Mouse (Mus musculus) thymus, postnatal 10 days (tissue): ENCODE measurements around the gene Tmem179.
A peak's percentile ranks its signal among the peaks of the same experiment; 100 is the strongest.

ENCODE experiments used
- DNase-seq, 2 experiments: peaks; one replicate each; pipeline ENCODE4 v3.0.0; 2021; ENCODE audit warnings: low spot score in 2 of 2

Tmem179 gene

DNA sequence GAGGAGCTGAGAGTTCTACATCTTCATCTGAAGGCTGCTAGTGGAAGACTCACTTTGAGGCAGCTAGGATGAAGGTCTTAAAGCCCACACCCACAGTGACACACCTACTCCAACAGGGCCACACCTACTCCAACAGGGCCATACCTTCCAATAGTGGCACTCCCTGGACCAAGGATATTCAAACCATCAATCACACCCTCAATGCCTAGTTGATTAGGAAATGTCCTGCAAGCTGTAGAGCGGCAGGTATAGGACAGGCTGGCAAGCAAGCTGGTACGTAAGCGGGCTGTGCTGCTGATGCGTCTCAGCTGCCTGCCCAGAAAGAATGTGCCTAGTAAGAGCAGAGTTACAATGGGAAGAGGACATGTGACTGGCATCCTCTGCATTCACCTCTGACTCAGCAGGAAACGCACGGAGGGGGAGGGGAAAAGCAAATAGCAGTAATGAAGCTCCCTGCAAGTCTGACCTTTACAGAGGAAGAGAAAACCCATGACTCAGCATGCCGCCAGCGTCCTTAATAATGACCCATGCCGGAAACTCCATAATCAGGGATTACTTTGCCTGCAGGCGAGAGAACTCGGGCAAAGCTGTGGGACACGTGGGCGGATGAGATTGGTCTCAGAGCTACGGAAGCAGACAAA, at the start of gene Tmem179:
Gene Tmem179, minus strand, starts transcription at position 51 of the 641 bp plus-strand sequence.
- DNase-seq: no peak

- no peak for DNase-seq
Observed at GRCm38 (mm10) chr12:112563011-112563410, 46.5 kb upstream of the Tmem179 start.

- DNase-seq: no peak
Observed at GRCm38 (mm10) chr12:112562462-112562861, 45.9 kb upstream of the Tmem179 start.

DNA sequence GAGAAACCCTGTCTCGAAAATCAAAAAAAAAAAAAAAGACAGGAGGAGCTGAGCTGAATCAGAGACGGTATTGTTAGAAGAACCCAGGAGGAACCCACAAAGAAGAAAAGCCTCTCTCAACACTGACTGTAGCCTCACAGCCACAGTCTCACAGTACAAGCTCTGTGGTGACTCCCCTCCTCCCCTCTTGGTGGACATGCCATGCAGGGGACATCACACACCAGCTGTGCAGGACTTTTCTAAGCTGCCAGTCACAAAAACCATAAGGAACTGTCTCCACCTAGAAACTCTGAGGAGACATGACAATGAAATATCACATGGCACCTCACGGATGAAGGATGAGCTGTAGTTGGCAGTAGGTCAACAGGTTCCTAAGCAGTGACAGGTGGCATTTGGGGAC, 44.6 kb upstream of the Tmem179 start:
- DNase-seq: no peak

- peak in 1 of 2 experiments; percentile 39 for DNase-seq
Observed at GRCm38 (mm10) chr12:112560176-112560797, 43.7 kb upstream of the Tmem179 start.

DNA sequence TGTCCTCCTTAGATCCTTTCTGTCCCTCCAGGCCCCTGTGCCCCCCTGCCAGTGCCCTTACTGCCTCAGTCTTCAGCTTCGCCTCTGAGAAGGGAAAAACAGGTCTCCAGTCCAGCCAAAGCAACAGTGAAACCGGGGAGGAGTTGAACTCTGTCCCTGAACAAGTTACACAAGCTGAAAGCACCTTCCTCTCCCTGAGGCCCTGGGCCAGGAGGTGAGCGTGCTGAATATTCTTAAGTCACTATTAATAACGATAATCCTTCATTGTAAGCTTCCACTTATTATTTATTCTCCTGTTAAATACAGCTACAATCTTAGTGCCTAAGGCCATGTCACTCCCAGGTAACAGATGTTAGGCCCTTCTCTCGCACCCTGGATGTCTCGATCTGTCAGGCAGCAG, 43.1 kb upstream of the Tmem179 start:
- no peak for DNase-seq

- DNase-seq: no peak
Observed at GRCm38 (mm10) chr12:112559231-112559630, 42.7 kb upstream of the Tmem179 start.

DNA sequence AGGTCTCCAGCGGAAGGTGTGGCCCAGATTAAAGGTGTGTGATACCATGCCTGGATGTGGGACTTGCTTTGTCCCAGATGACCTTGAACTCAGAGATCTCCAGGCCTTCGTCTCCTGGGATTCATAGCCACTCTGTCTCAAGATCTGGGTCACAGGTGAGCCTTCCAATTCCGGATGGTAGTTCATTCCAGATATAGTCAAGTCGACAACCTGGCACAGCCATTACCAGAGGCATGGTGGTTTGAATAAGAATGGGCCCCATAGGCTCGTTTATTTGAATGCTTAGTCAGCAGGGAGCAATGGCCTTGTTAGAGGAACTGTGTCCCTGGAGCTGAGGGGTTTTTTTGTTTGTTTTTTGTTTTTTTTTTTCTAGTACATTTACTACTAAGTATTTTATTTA, 40.7 kb upstream of the Tmem179 start:
- DNase-seq: no peak

DNA sequence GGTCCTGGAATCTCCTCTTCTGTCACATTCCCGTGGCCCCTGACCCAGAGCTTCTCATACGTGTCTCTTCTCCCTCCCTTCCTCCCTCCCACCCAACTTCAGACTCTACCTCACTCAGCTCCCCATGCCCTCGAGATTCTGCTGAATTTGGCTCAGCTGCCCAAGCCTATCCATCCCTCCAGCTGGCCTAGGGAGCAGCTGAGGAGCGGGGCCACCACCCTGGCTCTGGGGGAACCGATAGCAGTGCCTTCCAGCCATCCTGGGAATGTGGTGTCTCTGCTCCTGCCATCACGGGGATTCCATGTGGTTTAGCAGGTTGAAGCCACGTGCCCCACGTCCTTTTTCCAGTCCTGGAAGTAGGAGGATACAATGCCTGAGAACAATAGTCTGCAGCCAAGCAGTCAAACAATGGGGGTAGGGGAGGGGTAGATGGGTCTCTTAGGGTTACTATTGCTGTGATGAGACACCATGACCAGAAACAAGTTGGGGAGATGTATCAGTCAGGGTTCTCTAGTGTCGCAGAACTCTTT, 40.0 kb upstream of the Tmem179 start:
- DNase-seq: no peak

DNA sequence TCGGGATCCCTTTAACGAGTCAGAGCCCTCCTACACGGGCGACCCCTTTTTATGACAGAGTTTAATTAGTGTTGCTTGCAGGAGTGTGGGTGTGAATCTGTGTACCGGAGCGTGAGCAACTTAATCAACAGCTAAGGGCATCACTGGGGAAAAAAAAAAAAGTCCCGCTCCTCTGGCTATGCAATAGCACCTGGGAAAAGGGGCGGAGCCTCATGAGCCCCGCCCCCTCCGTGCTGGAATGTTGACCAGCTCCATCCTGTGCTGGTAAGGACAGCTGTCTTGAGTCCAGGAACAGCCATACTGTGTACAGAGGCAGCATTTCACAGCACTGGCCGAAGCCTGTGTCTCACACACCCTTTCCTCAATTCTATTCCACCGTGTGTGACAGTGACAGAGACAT, 38.4 kb upstream of the Tmem179 start:
- no peak for DNase-seq

DNA sequence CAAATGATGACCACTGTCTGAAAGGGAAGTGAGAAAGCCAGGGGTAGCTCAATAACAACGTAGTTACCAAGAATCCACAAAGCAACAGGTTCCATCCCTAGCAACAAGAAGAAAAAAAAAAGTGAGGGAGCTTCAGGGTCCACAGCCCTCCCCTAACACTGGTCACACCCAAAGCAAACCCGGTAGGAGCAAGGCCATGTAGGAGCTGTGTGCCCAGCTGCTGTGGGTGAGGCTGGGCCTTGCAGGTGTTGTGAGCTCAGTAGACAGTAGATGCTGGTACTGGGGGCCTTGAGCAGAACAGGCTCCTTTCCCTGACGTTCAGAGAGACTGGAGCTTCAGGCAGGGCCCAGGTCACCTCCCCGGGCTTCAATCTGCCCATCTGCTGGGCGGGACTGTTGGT, 36.0 kb upstream of the Tmem179 start:
- DNase-seq: no peak

DNA sequence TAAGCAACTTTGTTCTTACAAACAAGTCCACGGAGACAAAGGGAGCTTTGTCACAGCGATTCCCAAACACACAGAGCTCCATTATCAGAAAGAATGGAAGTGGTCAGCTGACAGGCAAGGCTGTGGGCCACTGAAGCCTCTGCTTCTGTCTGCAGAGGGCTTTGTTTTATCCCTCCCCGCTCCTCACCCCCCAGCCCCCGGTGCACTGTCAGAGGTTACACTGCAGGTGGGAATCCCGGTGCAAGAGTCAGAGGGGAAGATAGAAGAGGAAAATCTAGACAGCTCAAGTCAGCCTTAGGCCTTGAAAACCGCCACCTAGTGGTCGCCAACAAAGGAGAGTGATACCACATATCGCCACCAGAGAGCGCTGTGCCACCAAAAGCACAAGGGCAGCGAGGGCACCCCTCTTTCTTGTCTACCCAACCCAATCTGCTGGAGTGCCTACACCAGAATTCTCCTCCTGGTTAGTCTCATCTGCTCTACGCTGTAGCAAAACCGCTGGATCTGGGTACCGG, 35.4 kb upstream of the Tmem179 start:
- peak; percentile 69 to 86 for DNase-seq

DNA sequence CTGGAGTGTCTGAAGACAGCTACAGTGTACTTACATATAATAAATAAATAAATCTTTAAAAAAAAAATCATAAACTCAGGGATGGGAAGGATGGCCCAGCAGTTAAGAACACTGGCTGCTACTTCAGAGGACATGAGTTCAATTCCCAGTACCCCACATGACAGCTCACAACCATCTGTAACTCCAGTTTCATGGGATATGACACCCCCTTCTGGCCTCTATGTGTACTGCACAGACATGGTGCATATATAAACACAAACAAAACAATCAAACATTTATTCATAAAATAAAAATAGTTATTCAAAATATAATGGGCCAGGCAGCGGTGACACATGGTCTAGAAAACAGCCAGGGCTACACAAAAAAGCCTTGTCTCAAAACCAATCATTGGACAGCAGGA, 32.7 kb upstream of the Tmem179 start:
- no peak for DNase-seq

DNA sequence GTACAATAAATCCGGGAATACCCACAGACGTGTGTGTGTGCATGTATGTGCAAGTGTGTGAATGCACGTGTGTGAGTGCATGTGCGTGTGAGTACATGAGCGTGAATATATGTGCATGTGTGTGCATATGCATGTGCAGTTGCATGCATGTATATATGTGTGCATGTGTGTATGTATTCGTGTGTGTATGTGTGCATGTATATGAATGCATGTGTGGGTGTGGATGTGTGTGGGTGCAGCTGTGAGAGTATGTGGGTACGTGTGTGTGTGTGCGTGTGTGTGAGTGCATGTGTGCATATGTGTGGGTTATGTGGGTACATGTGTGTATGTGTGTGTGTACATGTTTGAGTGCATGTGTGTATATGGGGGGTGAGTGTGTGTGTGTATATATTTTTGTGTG, 29.6 kb upstream of the Tmem179 start:
- DNase-seq: no peak

DNA sequence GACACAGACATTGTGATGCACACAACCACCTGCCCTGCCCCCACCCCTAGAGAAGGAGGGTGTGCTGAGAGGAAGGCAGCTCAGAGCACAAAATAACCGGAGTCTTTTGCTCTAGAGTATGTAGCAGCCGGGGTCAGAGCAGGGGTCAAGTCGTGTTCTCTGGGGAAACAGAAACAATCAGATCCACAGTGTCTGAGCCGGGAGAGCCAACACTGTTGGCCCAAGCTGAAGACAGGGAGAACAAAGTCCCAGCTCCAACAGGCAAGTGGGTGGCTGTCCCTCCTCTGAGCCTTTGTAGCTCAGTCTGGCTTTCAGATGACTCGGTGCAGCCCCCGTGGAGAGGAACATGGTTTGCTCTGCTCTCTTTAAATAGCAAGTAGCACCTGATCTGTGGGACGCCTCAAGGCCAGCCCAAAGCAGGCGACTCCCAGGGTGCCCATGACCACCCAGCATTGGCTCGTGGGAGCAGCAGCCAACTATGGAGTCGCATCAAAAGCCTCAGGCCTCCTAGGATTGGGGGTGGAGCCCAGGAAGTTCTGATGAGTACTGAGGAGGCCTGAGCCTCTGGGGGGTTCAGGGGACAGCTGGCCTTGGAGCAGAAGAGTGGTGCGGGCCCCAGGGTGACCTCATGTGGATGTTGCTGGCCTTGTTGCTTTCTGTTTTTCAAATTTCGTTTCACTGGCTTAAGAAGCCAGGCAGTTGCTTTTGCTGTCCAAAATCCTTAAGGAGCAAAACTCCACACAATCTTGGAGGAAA, 28.6 kb upstream of the Tmem179 start:
- DNase-seq: no peak

GRCm38 (mm10) chr12:112543941-112544340, 27.4 kb upstream of the Tmem179 start:
- no peak for DNase-seq

DNA sequence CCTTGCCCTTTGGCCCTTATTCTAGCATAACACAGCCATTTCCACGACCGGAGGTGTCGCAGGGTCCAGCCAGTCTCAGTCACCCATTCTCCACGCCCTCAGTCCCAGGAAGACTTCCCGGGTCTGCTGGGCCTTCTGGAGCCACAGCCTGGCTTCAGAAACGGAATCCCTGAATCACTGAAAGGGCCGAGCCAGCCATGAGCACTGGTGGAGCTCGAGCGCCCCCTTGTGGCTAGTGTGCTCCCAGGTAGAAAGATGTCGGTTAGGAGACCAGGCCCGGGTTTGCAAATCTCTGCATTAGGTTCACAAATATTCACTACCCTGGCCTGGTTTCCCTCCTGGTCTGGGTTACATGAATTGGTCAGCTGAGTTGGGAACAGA, 26.4 kb upstream of the Tmem179 start:
- peak; percentile 38 to 87 for DNase-seq

DNA sequence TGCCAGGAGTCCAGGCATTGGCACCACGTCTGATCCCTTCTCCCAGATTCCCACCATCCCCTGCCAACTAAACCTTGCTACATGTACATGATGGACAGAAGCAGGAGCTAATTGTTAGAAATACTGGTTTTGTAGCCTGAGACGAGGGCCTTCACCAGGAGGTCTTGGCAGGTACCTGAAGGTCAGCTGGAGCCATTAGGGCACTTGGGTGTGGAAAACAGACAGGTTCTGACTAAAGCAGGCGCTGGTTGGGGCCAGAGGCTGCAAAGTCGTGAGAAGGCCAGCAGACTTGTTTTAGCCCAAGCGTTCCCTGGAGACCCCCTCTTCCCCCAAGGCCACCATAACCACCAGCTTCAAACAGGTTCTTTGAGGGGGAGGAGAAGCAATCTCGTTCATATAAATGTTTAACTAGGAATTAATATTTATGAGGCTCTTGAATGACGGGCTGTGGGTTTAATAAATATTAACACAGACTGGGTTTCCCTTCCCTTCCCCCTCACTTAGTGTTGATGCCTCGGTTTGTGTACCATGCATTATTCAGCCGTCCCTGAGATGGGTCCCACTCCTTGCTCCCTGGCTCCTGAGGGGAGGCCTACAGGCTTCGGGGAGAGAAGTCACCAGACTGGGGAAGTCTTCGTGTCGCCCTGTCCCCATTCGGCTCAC, 25.8 kb upstream of the Tmem179 start:
- DNase-seq: no peak

GRCm38 (mm10) chr12:112541483-112542091, 25.0 kb upstream of the Tmem179 start:
- DNase-seq: no peak

DNA sequence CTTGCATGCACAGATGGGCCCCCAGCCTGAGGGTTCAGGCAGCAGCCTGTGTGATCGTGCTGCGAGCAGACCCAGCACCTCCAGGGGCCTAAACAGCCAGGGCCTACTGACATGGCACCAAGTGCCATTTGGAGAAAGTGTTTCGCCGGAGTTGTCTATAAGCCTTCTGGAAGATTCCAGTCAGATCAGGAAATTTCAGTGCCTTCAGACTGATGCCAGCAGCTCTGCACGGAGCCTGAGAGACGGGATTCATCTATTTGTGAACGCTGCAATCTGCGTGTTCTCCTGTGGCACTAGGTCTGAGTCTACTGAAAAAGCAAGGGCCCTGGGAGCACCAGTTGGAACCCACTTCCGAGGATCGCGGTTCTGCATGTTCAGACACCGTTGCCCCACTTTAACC, 23.8 kb upstream of the Tmem179 start:
- DNase-seq: no peak

DNA sequence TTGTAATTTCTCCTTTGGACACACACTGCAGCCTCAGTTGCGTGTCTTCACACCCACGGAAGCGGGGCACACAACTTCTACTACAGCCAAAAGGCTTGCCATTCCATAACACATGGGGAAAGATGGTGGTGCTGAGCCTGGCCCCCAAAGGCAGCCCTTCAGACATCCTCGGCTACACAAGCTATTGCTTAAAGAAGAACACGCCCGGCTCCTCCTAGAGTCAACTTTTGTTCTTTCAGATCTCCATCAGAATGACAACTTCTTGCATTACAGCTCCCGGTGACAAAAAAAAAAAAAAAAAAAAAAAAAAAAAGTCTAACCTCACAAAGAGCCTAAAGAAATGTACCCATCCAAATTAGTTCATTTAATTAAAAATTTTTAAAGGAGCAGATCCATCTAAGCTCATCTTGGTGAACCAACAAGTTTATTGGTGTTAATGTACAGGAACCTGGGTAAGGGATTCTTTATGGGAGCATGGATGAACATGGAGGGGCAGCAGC, 23.0 kb upstream of the Tmem179 start:
- DNase-seq: no peak
